Mouse (Mus musculus) intestine, embryonic 14.5 days (tissue): ENCODE measurements around the gene Nipsnap3a. TPM values are rescaled to one million over a fixed set of nuclear protein-coding genes. Genes with fewer than 3 reads are reported as not detected.

ENCODE experiments used
- ATAC-seq: fragments of 200-750 bp; cut with Nextera tagmentation; replicated peaks from 2 replicates; pipeline ENCODE4 v1.8.0; 2017; ENCODE audit warnings: low read depth, moderate number of reproducible peaks, moderate TSS enrichment, moderate library complexity; ENCODE audit not compliant: low FRiP score, low TSS enrichment
- DNase-seq: peaks from one replicate; pipeline ENCODE4 v3.0.0-alpha.2; 2018; ENCODE audit warnings: low spot score
- H3K27ac ChIP-seq: fragments of 300-500 bp; sonication (generic); 2 replicates; pipeline ENCODE4 v1.5.1; 2014; ENCODE audit warnings: low read depth, mild to moderate bottlenecking, control low read depth
- H3K27me3 ChIP-seq: fragments of 300-500 bp; sonication (generic); replicated peaks from 2 replicates; pipeline ENCODE4 v1.6.1; 2014; ENCODE audit warnings: low read length, control low read depth; ENCODE audit not compliant: control insufficient read depth, insufficient read depth
- H3K36me3 ChIP-seq: fragments of 300-500 bp; sonication (generic); 2 replicates; pipeline ENCODE4 v1.6.1; 2014; ENCODE audit warnings: low read length, control low read depth; ENCODE audit not compliant: control insufficient read depth, insufficient read depth
- H3K4me1 ChIP-seq: fragments of 300-500 bp; sonication (generic); replicated peaks from 2 replicates; pipeline ENCODE4 v1.6.1; 2014; ENCODE audit warnings: low read length, control low read depth, mixed read lengths; ENCODE audit not compliant: control insufficient read depth, insufficient read depth
- H3K4me2 ChIP-seq: fragments of 300-500 bp; sonication (generic); 2 replicates; pipeline ENCODE4 v1.6.1; 2014; ENCODE audit warnings: low read length
- H3K4me3 ChIP-seq: fragments of 300-500 bp; sonication (generic); 2 replicates; pipeline ENCODE4 v1.5.1; 2014; ENCODE audit warnings: low read depth, low read length, control low read depth, mixed read lengths
- H3K9ac ChIP-seq: fragments of 300-500 bp; sonication (generic); 2 replicates; pipeline ENCODE4 v1.6.1; 2014; ENCODE audit warnings: mild to moderate bottlenecking, low read length
- H3K9me3 ChIP-seq: fragments of 300-500 bp; sonication (generic); 2 replicates; pipeline ENCODE4 v1.6.1; 2016; ENCODE audit warnings: low read length, control low read depth; ENCODE audit not compliant: control insufficient read depth
- WGBS: fragments of 180-500 bp; shearing (Covaris S2); extraction: QIAGEN DNeasy Blood & Tissue Kit; methylation state at CpG from one replicate; pipeline ENCODE4 v1.1.7; 2014; 5-methylcytosine and 5-hydroxymethylcytosine counted together
- polyA plus RNA-seq: library from polyadenylated mRNA; unstranded; fragments of >200 nt; fragmentation: Nextera tagmentation; extraction: Ambion mirVana; gene quantifications from 2 replicates; pipeline ENCODE4 v1.2.1, GENCODE M21; 2014

The Nipsnap3a gene
- polyA plus RNA-seq, 1 experiment from 2014 or later: not detected

DNA sequence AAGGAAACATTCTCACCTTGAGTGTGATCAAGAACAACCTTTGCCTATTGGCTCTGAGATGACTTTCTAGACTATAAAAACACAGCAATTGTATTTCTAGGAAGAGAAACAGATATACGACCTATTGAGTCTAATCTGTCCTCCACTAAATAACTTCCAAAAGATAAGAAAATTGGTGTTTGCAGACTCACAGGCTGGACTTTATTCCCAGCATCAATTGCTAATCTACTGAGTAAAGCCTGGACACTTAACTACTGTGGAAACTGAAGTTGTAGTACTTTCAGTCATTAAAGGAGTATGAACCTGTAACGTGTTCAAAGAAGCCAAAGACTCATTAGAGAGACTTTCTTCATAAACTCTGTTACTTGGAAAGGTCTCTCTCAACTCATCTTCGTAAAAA lies 38.7 kb downstream of the Nipsnap3a start:
- peaks cover 2% of the 10 kb centered on the region; the same call in 1 of the 2 replicates for H3K9me3 ChIP-seq
- no peaks in the 10 kb centered on the region for H3K4me1 ChIP-seq
- 70% methylated on average over 3 of the region's 3 CpGs for WGBS
- H3K27ac ChIP-seq: no peak overlapping the region
- H3K9ac ChIP-seq: no peak overlapping the region
- ATAC-seq: no peak
- DNase-seq: no peak
- no peak overlapping the region for H3K4me3 ChIP-seq
- peaks cover 17% of the 10 kb centered on the region for H3K36me3 ChIP-seq
- H3K4me2 ChIP-seq: no peak overlapping the region
- no peaks in the 10 kb centered on the region for H3K27me3 ChIP-seq

DNA sequence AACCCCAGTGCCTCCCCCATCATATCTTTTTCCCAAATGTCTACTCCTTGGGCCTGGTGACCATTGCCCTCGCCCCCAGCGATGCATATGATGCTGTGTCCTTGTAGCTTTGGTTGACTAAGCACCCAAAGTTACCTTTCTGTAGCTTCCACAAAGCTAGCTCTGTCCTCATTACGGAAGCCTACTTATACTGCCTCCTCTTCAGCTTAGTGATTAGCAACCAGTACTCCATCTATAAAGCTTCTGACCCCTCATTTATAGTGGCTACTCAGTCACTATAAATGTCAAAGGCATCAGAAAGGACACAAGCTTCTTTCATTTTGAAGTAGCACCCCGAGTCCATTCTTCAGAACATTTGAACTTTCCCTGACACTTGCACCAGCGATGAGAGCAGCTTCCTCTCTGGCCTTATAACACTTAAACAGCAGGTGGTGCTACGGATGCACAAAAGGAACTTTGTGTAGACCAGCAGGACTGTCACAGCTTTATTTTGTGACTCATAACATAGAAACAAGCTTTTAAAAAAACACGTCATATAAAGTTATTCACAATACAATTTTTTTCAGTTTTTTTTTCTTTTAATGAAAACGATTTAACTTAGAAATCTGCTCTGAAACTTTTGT lies 41.4 kb downstream of the Nipsnap3a start:
- H3K36me3 ChIP-seq: peaks cover 9% of the 10 kb centered on the region; the same call in 1 of the 2 replicates
- DNase-seq: no peak
- no peaks in the 10 kb centered on the region for H3K4me1 ChIP-seq
- no peak for ATAC-seq
- 48% methylated on average over 8 of the region's 8 CpGs for WGBS
- no peak overlapping the region for H3K4me2 ChIP-seq
- H3K4me3 ChIP-seq: no peak overlapping the region
- H3K27me3 ChIP-seq: no peaks in the 10 kb centered on the region
- H3K27ac ChIP-seq: no peak overlapping the region
- peaks cover 2% of the 10 kb centered on the region; the same call in 1 of the 2 replicates for H3K9me3 ChIP-seq
- H3K9ac ChIP-seq: no peak overlapping the region

DNA sequence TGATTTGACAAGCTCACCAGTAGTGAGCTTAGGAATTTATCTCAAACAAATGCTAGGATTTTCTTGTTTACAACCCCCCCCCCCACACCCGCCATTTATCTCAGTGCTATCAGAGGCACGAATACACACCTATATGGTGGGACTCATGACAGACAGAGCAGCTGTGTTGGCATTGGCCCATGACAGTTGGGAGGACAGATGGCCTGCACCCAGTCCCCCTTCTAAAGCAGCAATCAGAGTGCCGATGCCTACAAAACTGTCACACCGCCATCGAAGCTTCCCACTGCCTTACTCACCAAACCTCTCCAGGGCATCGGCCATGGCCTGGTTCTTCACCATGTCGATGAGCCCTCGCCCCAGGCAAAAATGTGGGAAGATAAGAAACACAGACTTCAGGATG lies 54.7 kb downstream of the Nipsnap3a start:
- Histone ChIP-seq H3K27ac (no peak overlapping the region), H3K27me3 (no peaks in the 10 kb centered on the region), H3K9me3 (no peaks in the 10 kb centered on the region), H3K36me3 (peaks cover 20% of the 10 kb centered on the region), H3K4me2 (no peak overlapping the region), H3K4me1 (no peaks in the 10 kb centered on the region), H3K9ac (no peak overlapping the region), H3K4me3 (no peak overlapping the region)
- no peak for ATAC-seq
- 88% methylated on average over 8 of the region's 8 CpGs for WGBS
- DNase-seq: no peak

DNA sequence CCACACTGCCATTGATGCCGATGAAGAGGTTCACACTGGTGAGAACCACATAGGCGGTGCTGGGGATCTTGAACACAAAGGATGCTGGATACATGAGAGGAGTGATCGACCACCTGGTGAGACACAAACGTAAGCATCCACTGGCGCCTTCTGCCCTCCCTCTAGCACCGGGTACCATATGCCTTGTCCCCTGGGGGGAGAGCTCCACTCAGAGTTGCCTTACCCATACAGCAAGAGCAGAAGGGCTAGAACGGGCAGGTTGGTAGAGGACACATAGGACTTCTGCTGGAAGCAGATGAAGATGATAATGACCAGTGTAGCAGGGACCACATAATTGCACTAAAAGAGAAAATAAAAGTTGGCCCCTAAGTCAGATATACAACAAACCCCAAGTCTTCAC lies 56.7 kb downstream of the Nipsnap3a start:
- no peaks in the 10 kb centered on the region for H3K27me3 ChIP-seq
- no peak for DNase-seq
- 88% methylated on average over 7 of the region's 7 CpGs for WGBS
- no peaks in the 10 kb centered on the region for H3K9me3 ChIP-seq
- H3K27ac ChIP-seq: no peak overlapping the region
- H3K4me1 ChIP-seq: no peaks in the 10 kb centered on the region
- H3K4me2 ChIP-seq: no peak overlapping the region
- H3K4me3 ChIP-seq: no peak overlapping the region
- no peak for ATAC-seq
- peaks cover 22% of the 10 kb centered on the region for H3K36me3 ChIP-seq
- no peak overlapping the region for H3K9ac ChIP-seq

DNA sequence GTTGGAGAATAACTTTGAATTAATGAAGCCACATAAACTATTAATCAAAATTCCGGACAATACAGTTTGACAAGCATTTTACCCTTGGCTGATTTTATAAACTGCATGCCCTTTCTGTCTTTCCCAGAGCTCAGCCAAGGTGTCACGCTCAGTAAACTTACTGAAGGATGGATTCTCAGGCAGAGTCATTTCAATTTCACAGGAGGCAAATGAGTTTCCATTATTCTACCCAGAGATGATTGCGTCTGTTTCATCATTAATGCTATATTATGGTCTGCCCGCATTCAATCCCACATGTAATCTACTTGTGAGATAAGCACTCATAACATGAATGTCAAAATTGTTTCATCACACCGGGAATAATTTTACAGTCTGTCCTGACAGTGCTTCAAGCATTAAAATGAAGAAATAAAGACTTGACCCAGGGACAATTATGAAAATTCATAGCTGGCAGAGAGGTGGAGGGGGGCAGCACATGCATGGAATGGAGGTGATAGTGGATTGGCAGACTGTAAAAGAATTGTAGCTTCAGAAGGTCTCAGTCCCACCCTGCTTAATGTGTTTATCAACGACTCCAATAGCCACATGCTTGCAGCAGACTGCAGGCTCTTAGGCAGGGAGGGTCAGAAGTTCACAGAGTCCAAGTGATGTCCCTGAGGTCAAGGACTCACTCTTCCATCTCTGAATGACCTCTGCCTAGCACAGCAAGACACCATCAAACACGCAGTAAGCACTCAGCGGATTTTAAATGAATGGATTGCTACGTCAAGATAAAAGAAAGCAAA lies 57.4 kb downstream of the Nipsnap3a start:
- Histone ChIP-seq H3K4me2 (no peak overlapping the region), H3K4me1 (no peaks in the 10 kb centered on the region), H3K27ac (no peak overlapping the region), H3K27me3 (no peaks in the 10 kb centered on the region), H3K4me3 (no peak overlapping the region), H3K36me3 (peaks cover 22% of the 10 kb centered on the region), H3K9ac (no peak overlapping the region), H3K9me3 (no peaks in the 10 kb centered on the region)
- 66% methylated on average over 9 of the region's 9 CpGs for WGBS
- DNase-seq (no peak), ATAC-seq (no peak)

Other genes starting within 250 kb of the Nipsnap3a start
- not detected in 2 replicates for gene Olfr275, start 174.7 kb upstream of the Nipsnap3a start, polyA plus RNA-seq
- not detected in 2 replicates for gene Olfr273, start 130.0 kb upstream of the Nipsnap3a start, polyA plus RNA-seq
- not detected in 2 replicates for gene Olfr272, start 70.1 kb upstream of the Nipsnap3a start, polyA plus RNA-seq
- not detected in 2 replicates for gene Olfr270, start 24.7 kb upstream of the Nipsnap3a start, polyA plus RNA-seq
- 99.2 and 102 TPM in 2 replicates for gene Nipsnap3b, start 22.6 kb downstream of the Nipsnap3a start, polyA plus RNA-seq
- 4.4 and 5.1 TPM in 2 replicates for gene Abca1, start 170.6 kb downstream of the Nipsnap3a start, polyA plus RNA-seq